In the genomic region with DNA sequence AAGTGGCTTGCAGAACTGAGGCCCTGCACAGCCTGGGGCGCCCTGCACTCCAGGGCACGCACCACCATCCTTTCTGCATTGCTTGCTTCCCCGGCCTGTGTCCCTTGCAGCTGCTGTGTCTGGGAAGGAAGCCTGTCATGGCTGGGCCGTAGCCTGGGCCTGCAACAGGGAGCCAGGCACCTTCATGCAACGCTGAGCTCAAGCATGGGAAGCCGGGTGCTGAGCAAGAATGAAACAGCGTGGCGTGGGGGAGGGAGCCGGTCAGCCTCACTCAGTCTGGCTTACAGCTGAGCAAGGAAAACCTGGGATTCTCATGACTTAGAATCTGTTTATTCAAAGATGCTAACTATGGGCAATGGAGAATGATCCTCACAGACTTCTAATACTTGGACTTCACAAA, we compare ENCODE assay signal across 10 mouse cellular contexts. TPM values are rescaled to one million over a fixed set of nuclear protein-coding genes. Genes with fewer than 3 reads are reported as not detected.
DNase-seq lines count a peak whose midpoint lies in the region; ATAC-seq and TF ChIP-seq lines count a peak whose summit lies in the region.
"Had no signal": no experiment of that assay in that cellular context is flagged by ENCODE, and none has a peak within 500 bp of the region (broad histone marks: within the 10 kb centered on the region; RNA-seq: fewer than 3 reads in every experiment).

No protein-coding gene starts in this region.

- TF ChIP-seq CTCF in liver, postnatal 0 days (IDR thresholded peaks at IDR 0.05; ENCODE audit: low read depth) = no peak

- H3K27ac ChIP-seq in kidney, embryonic 14.5 days (ENCODE audit: low read depth, low read length) = peak overlapping the region; percentile 48; the same call in 1 of the 2 replicates
- H3K27ac ChIP-seq in midbrain, embryonic 13.5 days = peak overlapping the region; percentile 47; the same call in 1 of the 2 replicates
- H3K27ac ChIP-seq in liver, postnatal 0 days (ENCODE audit: low read depth) = no peak overlapping the region
- H3K27ac ChIP-seq: liver, embryonic 15.5 days had no signal

- no peak overlapping the region for H3K4me3 ChIP-seq in kidney, embryonic 14.5 days (ENCODE audit: low read length)
- no peak overlapping the region for H3K4me3 ChIP-seq in midbrain, embryonic 13.5 days (replicated peaks)
- no peak overlapping the region for H3K4me3 ChIP-seq in liver, postnatal 0 days (ENCODE audit: low read depth, low read length)
- H3K4me3 ChIP-seq: liver, embryonic 15.5 days had no signal

- DNase-seq in heart, adult 11 months = peak; percentile 84
- no peak for DNase-seq in heart, postnatal 25 days (ENCODE audit: low spot score)
- DNase-seq in cerebellum, postnatal 10 days = peak; percentile 61 to 75
- DNase-seq in liver, postnatal 0 days = no peak
- no peak for DNase-seq in thymus, postnatal 10 days (ENCODE audit: low spot score in 2 of 2)
- no peak for DNase-seq in T-cell, adult 2 months (ENCODE audit: low spot score)

- H3K27me3 ChIP-seq in kidney, embryonic 14.5 days (ENCODE audit: control insufficient read depth, insufficient read depth, low read length) = no peaks in the 10 kb centered on the region
- H3K27me3 ChIP-seq in midbrain, embryonic 13.5 days = no peaks in the 10 kb centered on the region
- H3K27me3 ChIP-seq in liver, postnatal 0 days (ENCODE audit: insufficient read depth, low read length) = no peaks in the 10 kb centered on the region
- H3K27me3 ChIP-seq: liver, embryonic 15.5 days had no signal

- no peak for TF ChIP-seq EP300 in liver, postnatal 0 days (IDR thresholded peaks at IDR 0.05; ENCODE audit: low read depth)

- H3K4me1 ChIP-seq in kidney, embryonic 14.5 days (ENCODE audit: control insufficient read depth, insufficient read depth, low read length) = peaks cover 19% of the 10 kb centered on the region
- H3K4me1 ChIP-seq in midbrain, embryonic 13.5 days (replicated peaks) = peaks cover 25% of the 10 kb centered on the region
- H3K4me1 ChIP-seq in liver, postnatal 0 days (ENCODE audit: insufficient read depth) = no peaks in the 10 kb centered on the region
- H3K4me1 ChIP-seq: liver, embryonic 15.5 days had no signal

- peak; percentile 83 for ATAC-seq in kidney, embryonic 14.5 days (ENCODE audit: low FRiP score, low TSS enrichment)
- ATAC-seq in midbrain, embryonic 13.5 days = peak; percentile 41; the same call in 1 of the 2 replicates
- no peak for ATAC-seq in liver, postnatal 0 days

- no peaks in the 10 kb centered on the region for H3K9me3 ChIP-seq in kidney, embryonic 14.5 days (ENCODE audit: control insufficient read depth, low read length)
- H3K9me3 ChIP-seq in midbrain, embryonic 13.5 days = no peaks in the 10 kb centered on the region
- no peaks in the 10 kb centered on the region for H3K9me3 ChIP-seq in liver, postnatal 0 days (ENCODE audit: low read length)
- H3K9me3 ChIP-seq: liver, embryonic 15.5 days had no signal

- no peaks in the 10 kb centered on the region for H3K36me3 ChIP-seq in kidney, embryonic 14.5 days (ENCODE audit: control insufficient read depth, insufficient read depth, low read length)
- no peaks in the 10 kb centered on the region; the same call in 1 of the 2 replicates for H3K36me3 ChIP-seq in midbrain, embryonic 13.5 days
- H3K36me3 ChIP-seq in liver, postnatal 0 days (replicated peaks; ENCODE audit: insufficient read depth, low read length) = no peaks in the 10 kb centered on the region
- H3K36me3 ChIP-seq: liver, embryonic 15.5 days had no signal

- 0 out of 2 replicates have a peak overlapping the region, but pooled peaks have one; percentile 2 for H3K9ac ChIP-seq in kidney, embryonic 14.5 days (ENCODE audit: low read depth, low read length)
- 0 out of 2 replicates have a peak overlapping the region, but pooled peaks have one; percentile 29 for H3K9ac ChIP-seq in midbrain, embryonic 13.5 days (replicated peaks)
- no peak overlapping the region for H3K9ac ChIP-seq in liver, postnatal 0 days (replicated peaks)
- H3K9ac ChIP-seq: liver, embryonic 15.5 days had no signal

- WGBS in kidney, embryonic 14.5 days = 35% methylated on average over 9 of the region's 9 CpGs
- WGBS in midbrain, embryonic 13.5 days = 47% methylated on average over 9 of the region's 9 CpGs
- 73% methylated on average over 9 of the region's 9 CpGs for WGBS in liver, postnatal 0 days (ENCODE audit: insufficient replicate concordance)

- intact Hi-C loops in heart, postnatal 25 days (cut with DNase I) = no loop called here

- H3K4me2 ChIP-seq in kidney, embryonic 14.5 days (replicated peaks; ENCODE audit: low read depth, low read length) = no peak overlapping the region
- no peak overlapping the region for H3K4me2 ChIP-seq in midbrain, embryonic 13.5 days (replicated peaks)
- no peak overlapping the region for H3K4me2 ChIP-seq in liver, postnatal 0 days (ENCODE audit: low read depth, low read length)
- H3K4me2 ChIP-seq: liver, embryonic 15.5 days had no signal

RNA-seq across cellular contexts. Expression of a gene that starts 33.1 kb away (rescaled TPM):
- under 1 TPM; 0.31 to 0.47 TPM for total RNA-seq in heart, postnatal 25 days (2021)
- polyA plus RNA-seq in kidney, embryonic 14.5 days (2014; fragmentation: Nextera tagmentation; extraction: Ambion mirVana) = not detected in 2 replicates
- 0.24 TPM in 1 of 2 replicates, not detected in the other for polyA plus RNA-seq in midbrain, embryonic 13.5 days (2015; fragmentation: Nextera tagmentation; extraction: Ambion mirVana)
- polyA plus RNA-seq in liver, postnatal 0 days (2015; fragmentation: Nextera tagmentation; extraction: Ambion mirVana) = not detected in 2 replicates
- polyA plus RNA-seq: gonadal fat pad, adult 2 months; liver, embryonic 15.5 days had no signal

RNA-seq across cellular contexts. Expression of a gene that starts 36.2 kb away (rescaled TPM):
- 10 to 100 TPM; 20.8 to 22.4 TPM for total RNA-seq in heart, postnatal 25 days (2021)
- polyA plus RNA-seq in kidney, embryonic 14.5 days (2014; fragmentation: Nextera tagmentation; extraction: Ambion mirVana) = 7.2 TPM in 2 replicates
- 7.2 and 9.3 TPM in 2 replicates for polyA plus RNA-seq in midbrain, embryonic 13.5 days (2015; fragmentation: Nextera tagmentation; extraction: Ambion mirVana)
- 0.62 and 0.73 TPM in 2 replicates for polyA plus RNA-seq in liver, postnatal 0 days (2015; fragmentation: Nextera tagmentation; extraction: Ambion mirVana)

Comparison
In these comparisons a context has a peak if more than half of its experiments do, and no peak if none do; other contexts are left out.
1. DNase-seq: peak in heart, adult 11 months (single experiment) and cerebellum, postnatal 10 days (2 of 2); none in heart, postnatal 25 days (single experiment), liver, postnatal 0 days (single experiment), thymus, postnatal 10 days (0 of 2) and T-cell, adult 2 months (single experiment).